Mouse (Mus musculus): ENCODE data around the gene Auts2. TPM values are rescaled to one million over a fixed set of nuclear protein-coding genes. Genes with fewer than 3 reads are reported as not detected.

Auts2 gene
- polyA plus RNA-seq, 1 experiment from 2014 or later = 19.0 TPM

DNA sequence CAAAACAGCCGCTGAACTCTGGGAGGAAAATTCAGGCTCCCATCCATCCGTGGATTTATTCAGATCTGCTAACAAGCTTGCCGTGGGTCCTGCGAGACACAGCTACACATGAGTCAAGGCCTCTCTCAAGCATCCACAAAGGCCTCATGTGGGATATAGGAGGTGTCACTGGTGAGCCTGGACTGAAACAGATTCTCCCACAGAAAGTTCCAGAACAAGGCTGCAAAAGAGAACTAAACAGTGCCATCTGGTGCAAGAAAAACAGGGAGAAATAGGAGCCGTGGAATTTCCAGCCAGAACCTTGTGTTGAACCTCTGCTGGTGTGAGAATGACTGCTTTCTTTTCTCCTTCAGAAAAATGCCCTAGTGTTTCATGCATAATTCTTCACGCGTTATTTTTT lies 429.7 kb downstream of the Auts2 start:
- WGBS = 57% methylated on average over 7 of the region's 7 CpGs
- no peak overlapping the region for H3K4me2 ChIP-seq (replicated peaks)
- H3K4me3 ChIP-seq (replicated peaks) = no peak overlapping the region
- no peak overlapping the region for H3K9ac ChIP-seq
- no peak for ATAC-seq
- no peak overlapping the region for H3K27ac ChIP-seq
- H3K36me3 ChIP-seq = no peaks in the 10 kb centered on the region
- no peaks in the 10 kb centered on the region for H3K9me3 ChIP-seq
- H3K4me1 ChIP-seq (replicated peaks) = no peaks in the 10 kb centered on the region
- no peaks in the 10 kb centered on the region for H3K27me3 ChIP-seq (replicated peaks)

DNA sequence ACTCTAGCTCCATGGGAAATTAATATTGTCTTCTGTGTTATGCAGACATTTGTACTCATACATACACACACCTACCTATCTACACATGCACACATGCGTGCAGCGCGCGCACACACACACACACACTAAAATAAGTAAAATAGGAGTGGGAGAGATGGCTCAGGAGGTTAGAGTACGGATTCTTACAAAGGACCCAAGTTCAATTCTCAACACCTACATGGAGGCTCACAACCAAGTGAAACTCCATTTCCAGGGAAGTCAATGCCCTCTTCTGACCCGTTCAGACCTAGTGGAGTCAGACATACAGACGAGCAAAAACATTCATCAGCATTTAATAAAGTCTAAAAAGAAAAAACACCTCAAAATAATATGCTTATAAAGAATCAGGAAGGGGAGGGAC lies 430.5 kb downstream of the Auts2 start:
- WGBS = 94% methylated on average over 7 of the region's 7 CpGs
- no peak overlapping the region for H3K9ac ChIP-seq
- no peaks in the 10 kb centered on the region for H3K36me3 ChIP-seq
- no peak overlapping the region for H3K4me3 ChIP-seq (replicated peaks)
- no peak for ATAC-seq
- no peaks in the 10 kb centered on the region for H3K4me1 ChIP-seq (replicated peaks)
- H3K4me2 ChIP-seq (replicated peaks) = no peak overlapping the region
- H3K27me3 ChIP-seq (replicated peaks) = no peaks in the 10 kb centered on the region
- H3K27ac ChIP-seq = no peak overlapping the region
- no peaks in the 10 kb centered on the region for H3K9me3 ChIP-seq

DNA sequence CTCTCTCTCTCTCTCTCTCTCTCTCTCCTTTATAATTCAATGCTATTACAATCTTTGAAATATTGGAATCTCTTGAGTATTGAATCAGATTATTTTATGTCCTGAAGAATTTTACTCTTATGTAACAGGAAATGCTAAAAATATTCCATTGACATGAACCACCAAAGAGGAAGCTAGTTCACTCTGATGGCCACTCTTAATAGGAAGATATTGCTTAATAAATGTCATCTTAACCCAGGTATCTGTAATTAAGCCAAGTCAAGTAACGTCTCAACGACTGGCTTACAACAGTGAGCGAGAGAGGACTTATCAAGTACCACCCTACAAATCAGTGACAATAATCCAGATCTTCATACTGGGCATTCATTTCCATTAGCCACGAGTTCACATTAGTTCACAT lies 440.7 kb downstream of the Auts2 start:
- 84% methylated on average over 4 of the region's 4 CpGs for WGBS
- no peaks in the 10 kb centered on the region for H3K36me3 ChIP-seq
- H3K27me3 ChIP-seq (replicated peaks) = no peaks in the 10 kb centered on the region
- no peak for ATAC-seq
- H3K4me3 ChIP-seq (replicated peaks) = no peak overlapping the region
- H3K4me2 ChIP-seq (replicated peaks) = no peak overlapping the region
- H3K4me1 ChIP-seq (replicated peaks) = peaks cover 8% of the 10 kb centered on the region; the same call in 1 of the 2 replicates
- no peak overlapping the region for H3K9ac ChIP-seq
- H3K27ac ChIP-seq = no peak overlapping the region
- H3K9me3 ChIP-seq = no peaks in the 10 kb centered on the region

DNA sequence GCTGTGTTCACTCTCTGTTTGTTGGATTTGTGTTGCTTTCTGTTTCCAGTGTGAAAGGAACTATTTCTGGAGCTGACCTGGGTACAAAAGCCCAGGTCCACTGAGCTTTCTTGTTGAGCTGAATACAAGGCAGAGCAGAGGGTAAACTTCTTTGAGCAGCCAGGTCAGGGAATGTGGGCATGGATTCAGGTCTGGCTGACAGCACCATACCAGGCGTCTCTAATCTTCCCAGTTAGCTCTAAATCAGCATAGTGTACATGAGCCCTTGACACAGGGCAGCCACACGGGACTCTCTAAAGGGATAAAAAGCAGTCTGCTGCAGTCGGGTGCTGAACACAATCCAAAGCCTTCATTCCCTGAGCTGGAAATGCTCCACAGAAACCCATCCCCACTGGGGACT lies 444.7 kb downstream of the Auts2 start:
- ATAC-seq = 0 out of 2 replicates have a peak, but pooled peaks have one; percentile 20
- WGBS = 37% methylated on average over 3 of the region's 3 CpGs
- Histone ChIP-seq H3K36me3 (no peaks in the 10 kb centered on the region), H3K9me3 (no peaks in the 10 kb centered on the region), H3K27ac (no peak overlapping the region), H3K4me1 (replicated peaks) (peaks cover 8% of the 10 kb centered on the region; the same call in 1 of the 2 replicates), H3K9ac (no peak overlapping the region), H3K27me3 (replicated peaks) (no peaks in the 10 kb centered on the region), H3K4me3 (replicated peaks) (no peak overlapping the region), H3K4me2 (replicated peaks) (no peak overlapping the region)

DNA sequence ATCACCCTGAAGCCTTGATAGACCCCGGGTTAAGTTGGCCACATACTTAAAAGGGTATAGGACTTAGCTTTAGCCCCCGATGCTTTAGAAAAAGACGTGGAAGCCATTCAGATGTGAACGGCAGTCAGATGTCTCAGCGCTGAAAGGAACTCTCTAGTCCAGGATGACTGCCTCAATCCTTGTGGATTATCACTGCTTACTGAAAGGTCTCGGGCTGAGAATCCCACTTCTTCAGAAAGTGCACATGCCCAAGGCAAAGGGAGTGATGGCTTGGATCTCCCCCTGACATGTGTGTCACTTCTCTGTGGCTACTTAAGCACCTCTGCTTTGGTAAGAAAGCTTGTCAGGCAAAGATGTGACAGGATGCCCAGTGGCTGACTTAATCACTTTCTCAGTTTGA lies 450.4 kb downstream of the Auts2 start:
- Histone ChIP-seq H3K9ac (no peak overlapping the region), H3K36me3 (no peaks in the 10 kb centered on the region), H3K4me3 (replicated peaks) (no peak overlapping the region), H3K4me1 (replicated peaks) (no peaks in the 10 kb centered on the region), H3K4me2 (replicated peaks) (no peak overlapping the region), H3K9me3 (no peaks in the 10 kb centered on the region), H3K27me3 (replicated peaks) (no peaks in the 10 kb centered on the region), H3K27ac (no peak overlapping the region)
- 85% methylated on average over 6 of the region's 6 CpGs for WGBS
- no peak for ATAC-seq

DNA sequence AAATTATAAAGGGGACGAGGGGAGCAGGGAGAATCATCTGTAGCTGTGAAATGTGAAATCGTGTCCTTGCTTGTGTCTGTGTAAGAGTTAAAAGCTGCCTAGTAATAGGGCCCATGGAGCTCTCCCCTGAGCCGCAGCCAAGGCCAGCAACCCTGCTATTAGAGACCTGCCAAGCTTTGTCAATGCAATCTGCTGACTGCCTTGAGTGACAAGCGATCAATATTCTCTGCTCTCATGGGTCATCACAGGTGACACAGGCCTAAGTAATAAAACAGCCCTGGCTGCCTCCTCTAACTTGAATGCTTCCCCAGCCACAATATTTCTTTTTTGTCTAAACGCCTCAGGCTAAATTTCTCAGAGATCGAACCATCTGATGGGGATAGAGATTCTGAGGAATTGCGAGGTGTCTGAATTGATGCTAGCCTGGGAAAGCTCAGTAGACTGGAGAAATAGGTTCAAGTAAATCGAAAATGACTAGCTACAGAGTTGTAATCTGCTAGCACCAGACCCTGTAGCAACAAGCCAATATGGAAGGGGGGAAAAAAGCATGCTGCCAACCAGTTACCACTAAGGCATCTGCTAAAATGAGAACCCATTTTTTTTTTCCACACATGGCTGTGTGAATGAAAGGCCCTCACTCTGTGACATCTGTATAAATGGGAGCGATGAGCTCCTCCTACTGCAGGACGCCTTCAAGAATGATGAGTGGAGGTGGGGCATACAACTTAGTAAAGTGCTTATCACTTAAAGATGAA lies 453.5 kb downstream of the Auts2 start:
- no peak overlapping the region for H3K4me2 ChIP-seq (replicated peaks)
- ATAC-seq = no peak
- H3K27me3 ChIP-seq (replicated peaks) = no peaks in the 10 kb centered on the region
- no peak overlapping the region for H3K9ac ChIP-seq
- no peak overlapping the region for H3K4me3 ChIP-seq (replicated peaks)
- H3K4me1 ChIP-seq (replicated peaks) = no peaks in the 10 kb centered on the region
- 71% methylated on average over 10 of the region's 10 CpGs for WGBS
- H3K9me3 ChIP-seq = no peaks in the 10 kb centered on the region
- no peaks in the 10 kb centered on the region for H3K36me3 ChIP-seq
- H3K27ac ChIP-seq = no peak overlapping the region

DNA sequence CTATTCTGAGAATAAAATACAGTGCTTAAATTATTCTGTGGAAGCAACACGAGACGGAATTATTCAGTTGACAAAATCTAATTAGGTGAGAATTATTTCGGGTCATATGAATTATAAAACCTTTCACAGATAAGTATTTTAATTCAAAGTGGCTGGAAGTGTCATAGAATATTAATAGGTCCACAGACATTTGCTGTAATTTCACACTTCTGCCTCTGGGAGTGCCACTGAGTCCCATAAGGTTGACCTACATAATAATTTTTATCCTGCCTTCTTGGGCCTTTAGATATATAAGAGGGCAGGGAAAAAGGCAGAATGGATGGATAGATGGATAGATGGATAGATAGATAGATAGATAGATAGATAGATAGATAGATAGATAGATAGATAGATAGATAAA lies 454.6 kb downstream of the Auts2 start:
- no peak for ATAC-seq
- H3K27ac ChIP-seq = no peak overlapping the region
- no peaks in the 10 kb centered on the region for H3K9me3 ChIP-seq
- no peaks in the 10 kb centered on the region for H3K27me3 ChIP-seq (replicated peaks)
- H3K4me1 ChIP-seq (replicated peaks) = no peaks in the 10 kb centered on the region
- H3K36me3 ChIP-seq = no peaks in the 10 kb centered on the region
- no peak overlapping the region for H3K4me2 ChIP-seq (replicated peaks)
- no peak overlapping the region for H3K4me3 ChIP-seq (replicated peaks)
- no peak overlapping the region for H3K9ac ChIP-seq
- 89% methylated on average over 3 of the region's 3 CpGs for WGBS

DNA sequence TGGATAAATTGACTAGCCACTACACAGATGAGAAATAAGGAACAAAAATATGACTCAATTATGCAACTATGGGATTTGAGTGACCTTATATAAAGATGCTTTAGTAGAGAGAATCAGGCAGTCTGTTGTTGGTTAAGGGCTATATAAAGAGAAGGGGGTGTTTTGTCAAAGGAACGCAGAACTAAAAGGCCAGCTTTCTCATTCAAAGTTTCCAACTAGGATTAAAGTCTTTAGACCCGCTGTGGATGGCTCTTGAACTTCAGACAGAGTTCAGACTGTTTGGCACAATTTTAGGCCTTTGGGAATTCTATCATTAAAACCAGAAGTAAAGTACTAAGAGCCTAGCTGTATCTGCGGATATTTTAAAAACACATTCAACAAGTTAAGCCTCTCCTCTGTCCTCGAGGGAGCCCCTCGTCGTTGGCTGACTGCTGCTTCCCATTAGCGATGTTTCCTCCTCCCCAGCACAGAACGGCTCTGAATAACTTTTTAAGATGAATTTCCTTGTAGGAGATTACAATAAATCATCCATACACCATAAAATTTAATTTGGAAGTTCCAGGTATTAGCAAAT lies 459.3 kb downstream of the Auts2 start:
- Histone ChIP-seq H3K27me3 (replicated peaks) (no peaks in the 10 kb centered on the region), H3K36me3 (no peaks in the 10 kb centered on the region), H3K4me3 (replicated peaks) (no peak overlapping the region), H3K9ac (no peak overlapping the region), H3K4me1 (replicated peaks) (no peaks in the 10 kb centered on the region), H3K4me2 (replicated peaks) (no peak overlapping the region), H3K27ac (no peak overlapping the region), H3K9me3 (no peaks in the 10 kb centered on the region)
- WGBS = 40% methylated on average over 8 of the region's 8 CpGs
- ATAC-seq = no peak

DNA sequence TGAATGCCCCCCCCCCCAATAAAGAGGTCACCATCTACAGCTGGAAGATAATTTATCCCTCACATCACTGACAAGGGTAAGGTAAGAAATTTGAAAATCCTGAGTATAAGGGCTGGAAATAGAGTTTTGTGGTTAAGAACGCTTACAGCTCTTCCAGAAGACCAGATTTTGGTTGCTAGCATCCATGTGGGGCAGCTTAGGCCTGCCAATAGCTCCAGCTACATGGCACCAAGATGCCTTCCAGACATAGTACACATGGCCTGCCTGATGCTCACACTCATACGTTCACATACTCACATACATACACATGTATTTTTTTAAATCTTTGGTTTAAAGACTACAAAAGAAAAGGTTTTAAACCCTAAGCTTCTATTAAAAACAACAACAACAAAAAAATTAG lies 467.2 kb downstream of the Auts2 start:
- ATAC-seq = no peak
- H3K9ac ChIP-seq = no peak overlapping the region
- H3K36me3 ChIP-seq = no peaks in the 10 kb centered on the region
- H3K27me3 ChIP-seq (replicated peaks) = no peaks in the 10 kb centered on the region
- WGBS = 90% methylated on average over 2 of the region's 2 CpGs
- H3K4me2 ChIP-seq (replicated peaks) = no peak overlapping the region
- H3K27ac ChIP-seq = no peak overlapping the region
- H3K4me1 ChIP-seq (replicated peaks) = peaks cover 22% of the 10 kb centered on the region
- no peak overlapping the region for H3K4me3 ChIP-seq (replicated peaks)
- H3K9me3 ChIP-seq = no peaks in the 10 kb centered on the region

DNA sequence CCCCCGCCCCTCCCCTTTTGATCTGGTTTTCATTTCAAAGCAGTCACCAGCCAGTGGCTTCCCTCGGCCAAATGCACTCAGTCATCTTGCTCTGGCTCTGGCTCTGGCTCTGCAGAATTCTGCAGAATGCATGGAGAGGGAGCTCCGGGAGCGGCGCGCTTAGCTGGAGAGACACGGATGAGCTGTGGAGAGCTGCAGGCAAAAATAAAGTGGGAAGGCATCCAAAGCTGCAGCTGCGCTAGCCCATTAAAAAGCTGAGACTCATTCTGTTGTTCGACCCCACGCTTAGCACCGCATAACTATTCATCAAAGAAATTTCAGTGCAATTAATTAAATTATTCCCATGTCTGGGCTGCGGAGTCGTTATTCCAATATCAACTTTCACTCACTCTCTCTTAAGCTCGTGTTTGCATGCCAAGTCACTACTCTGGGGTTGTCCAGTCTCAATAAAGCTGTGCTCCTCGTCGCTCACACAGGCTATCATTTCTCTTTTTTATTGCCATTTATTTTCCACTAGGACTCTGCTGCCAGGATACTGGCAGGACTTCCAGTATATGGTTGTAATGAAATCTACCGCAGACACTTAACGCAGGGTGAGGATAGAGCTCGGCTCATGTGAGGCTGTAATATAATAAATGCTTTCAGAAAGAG lies 468.3 kb downstream of the Auts2 start:
- WGBS = 28% methylated on average over 19 of the region's 19 CpGs
- Histone ChIP-seq H3K27ac (peak overlapping the region; percentile 49), H3K9ac (no peak overlapping the region), H3K9me3 (no peaks in the 10 kb centered on the region), H3K4me2 (replicated peaks) (peak overlapping the region; percentile 20; the same call in 1 of the 2 replicates), H3K36me3 (no peaks in the 10 kb centered on the region), H3K4me3 (replicated peaks) (no peak overlapping the region), H3K27me3 (replicated peaks) (no peaks in the 10 kb centered on the region), H3K4me1 (replicated peaks) (peaks cover 22% of the 10 kb centered on the region)
- ATAC-seq = peak; percentile 81

DNA sequence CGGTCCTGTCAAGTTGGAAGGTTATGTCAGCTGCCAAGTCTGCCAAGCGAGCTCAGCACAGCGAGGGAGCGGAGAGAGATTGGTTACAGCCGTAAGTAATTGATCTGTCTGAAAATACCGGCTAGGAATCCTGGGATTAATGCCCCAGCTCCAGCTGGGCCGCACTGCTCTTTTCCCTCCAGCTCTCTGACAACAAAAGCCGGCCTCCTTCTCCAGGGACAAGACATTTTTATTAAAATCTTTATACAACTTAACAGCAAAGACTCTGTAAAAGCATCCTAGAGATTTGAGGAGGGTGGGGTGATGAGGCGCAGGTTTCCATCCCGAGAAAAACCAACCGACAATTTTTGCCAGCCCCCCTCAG lies 468.8 kb downstream of the Auts2 start:
- H3K4me1 ChIP-seq (replicated peaks) = peaks cover 22% of the 10 kb centered on the region
- no peaks in the 10 kb centered on the region for H3K27me3 ChIP-seq (replicated peaks)
- peak; percentile 55 for ATAC-seq
- no peaks in the 10 kb centered on the region for H3K9me3 ChIP-seq
- no peak overlapping the region for H3K9ac ChIP-seq
- H3K27ac ChIP-seq = peak overlapping the region; percentile 49
- WGBS = 36% methylated on average over 11 of the region's 11 CpGs
- no peak overlapping the region for H3K4me3 ChIP-seq (replicated peaks)
- H3K36me3 ChIP-seq = no peaks in the 10 kb centered on the region
- peak overlapping the region; percentile 20; the same call in 1 of the 2 replicates for H3K4me2 ChIP-seq (replicated peaks)

DNA sequence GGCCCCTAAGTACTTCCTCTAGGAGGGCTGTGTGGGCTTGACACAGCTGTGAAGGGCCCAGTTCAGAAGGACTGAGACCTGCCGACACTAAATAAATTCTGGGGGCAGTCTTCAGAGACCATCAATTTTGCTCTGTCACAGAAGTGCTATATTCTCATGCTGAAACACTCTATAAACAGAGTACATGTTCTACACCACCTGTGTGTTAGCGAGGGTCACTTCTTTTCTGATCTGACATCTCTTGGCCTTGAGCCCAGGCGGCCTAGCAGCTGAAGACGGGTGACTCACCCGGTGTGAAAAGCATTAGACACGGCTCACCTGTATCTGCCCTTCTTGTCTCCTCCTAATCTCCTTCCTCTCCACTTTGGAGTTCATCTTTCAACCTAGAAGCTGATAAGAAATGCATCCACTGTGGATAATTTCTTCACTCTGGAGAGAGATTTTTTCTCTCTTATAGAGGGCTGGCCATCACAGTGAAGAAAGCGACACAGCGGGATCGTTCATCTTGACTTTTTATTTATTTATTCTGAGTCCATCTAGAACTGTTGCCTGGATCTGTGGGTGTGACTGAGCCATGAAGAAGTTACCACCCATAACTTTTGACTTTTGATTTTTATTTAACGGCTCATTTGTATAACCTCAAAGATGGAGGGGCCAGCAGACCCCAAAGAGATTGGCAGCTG lies 469.3 kb downstream of the Auts2 start:
- H3K36me3 ChIP-seq = no peaks in the 10 kb centered on the region
- no peaks in the 10 kb centered on the region for H3K9me3 ChIP-seq
- H3K4me3 ChIP-seq (replicated peaks) = no peak overlapping the region
- ATAC-seq = peak; percentile 51; the same call in 1 of the 2 replicates
- peak overlapping the region; percentile 49 for H3K27ac ChIP-seq
- WGBS = 35% methylated on average over 10 of the region's 10 CpGs
- H3K9ac ChIP-seq = no peak overlapping the region
- peaks cover 22% of the 10 kb centered on the region for H3K4me1 ChIP-seq (replicated peaks)
- H3K27me3 ChIP-seq (replicated peaks) = no peaks in the 10 kb centered on the region
- H3K4me2 ChIP-seq (replicated peaks) = peak overlapping the region; percentile 20; the same call in 1 of the 2 replicates
